Mouse (Mus musculus) heart, postnatal 25 days (tissue): ENCODE measurements around the gene Carm1. TPM values are rescaled to one million over a fixed set of nuclear protein-coding genes. Genes with fewer than 3 reads are reported as not detected.
"Not testable (repeated sequence)": the region's sequence is repeated elsewhere in the genome, so short reads cannot be mapped to it uniquely, and the experiment has no call there.

Experiments
- DNase-seq: peaks from one replicate; pipeline ENCODE4 v3.0.0; 2022; ENCODE audit warnings: low spot score
- intact Hi-C: fragments of 180-260 bp; cut with DNase I; formaldehyde crosslinking; loops from one replicate; pipeline ENCODE4 v1.15.1; 2025
- total RNA-seq, 2 experiments: library from RNA; stranded (reverse); gene quantifications; 2 replicates each; pipeline ENCODE4 v1.2.3; 2021

Carm1 gene
- total RNA-seq = 10 to 100 TPM; 48.2 to 53.2 TPM

- no peak for DNase-seq
- intact Hi-C loops = loop anchor here (5.0 kb wide), 1 partner anchor 46 kb away; the partner anchor contains the start of genes Timm29 and Yipf2
Observed at GRCm38 (mm10) chr9:21546789-21547074, at the start of gene Carm1. Gene Carm1 (plus strand): TSS chr9:21546894.

- DNase-seq = no peak
- intact Hi-C loops = no loop called here
Observed at GRCm38 (mm10) chr9:21497050-21497542, 49.6 kb upstream of the Carm1 start.

GRCm38 (mm10) chr9:21497664-21498063 lies 49.0 kb upstream of the Carm1 start:
- DNase-seq = no peak
- intact Hi-C loops = no loop called here

- intact Hi-C loops = no loop called here
- no peak for DNase-seq
Observed at GRCm38 (mm10) chr9:21498284-21498902, 48.3 kb upstream of the Carm1 start.

- intact Hi-C loops = no loop called here
- DNase-seq = no peak
Observed at GRCm38 (mm10) chr9:21503352-21503751, 43.3 kb upstream of the Carm1 start.

GRCm38 (mm10) chr9:21505767-21506166 lies 40.9 kb upstream of the Carm1 start:
- DNase-seq = no peak
- intact Hi-C loops = no loop called here

GRCm38 (mm10) chr9:21507753-21508430 lies 38.8 kb upstream of the Carm1 start:
- intact Hi-C loops = no loop called here
- no peak for DNase-seq

- no peak for DNase-seq
- intact Hi-C loops = no loop called here
Observed at GRCm38 (mm10) chr9:21508871-21509404, 37.8 kb upstream of the Carm1 start.

GRCm38 (mm10) chr9:21509772-21510688 lies 36.7 kb upstream of the Carm1 start, which contains the start of gene Tmed1:
Gene Tmed1 (minus strand): TSS chr9:21510252.
- intact Hi-C loops = no loop called here
- DNase-seq = peak; percentile 92

GRCm38 (mm10) chr9:21510689-21511015 lies 36.0 kb upstream of the Carm1 start:
- no peak for DNase-seq
- intact Hi-C loops = no loop called here

GRCm38 (mm10) chr9:21511052-21511451 lies 35.6 kb upstream of the Carm1 start:
- intact Hi-C loops = no loop called here

GRCm38 (mm10) chr9:21513466-21513865 lies 33.2 kb upstream of the Carm1 start:
- intact Hi-C loops = loop anchor here (2.0 kb wide), 1 partner anchor 31 kb away; no protein-coding TSS in a partner anchor
- DNase-seq = no peak

More at GRCm38 (mm10) chr9:21511052-21511451, 35.6 kb upstream of the Carm1 start:
- DNase-seq = no peak

- no peak for DNase-seq
- intact Hi-C loops = no loop called here
Observed at GRCm38 (mm10) chr9:21517947-21518495, 28.7 kb upstream of the Carm1 start.

- DNase-seq, intact Hi-C loops: not testable (repeated sequence)
Observed at GRCm38 (mm10) chr9:21518690-21519089, 28.0 kb upstream of the Carm1 start.

GRCm38 (mm10) chr9:21525142-21525936 lies 21.4 kb upstream of the Carm1 start:
- intact Hi-C loops = no loop called here
- no peak for DNase-seq

- DNase-seq = peak; percentile 31
- intact Hi-C loops = no loop called here
Observed at GRCm38 (mm10) chr9:21525937-21526633, 20.6 kb upstream of the Carm1 start, which contains the start of gene AB124611. Gene AB124611 (plus strand): TSS chr9:21526176.

GRCm38 (mm10) chr9:21526634-21526944 lies 20.1 kb upstream of the Carm1 start:
- no peak for DNase-seq
- intact Hi-C loops = no loop called here

GRCm38 (mm10) chr9:21527100-21527801 lies 19.4 kb upstream of the Carm1 start:
- no peak for DNase-seq
- intact Hi-C loops = no loop called here
